Mouse (Mus musculus): ENCODE measurements around the gene Ppp2r3d. TPM values are rescaled to one million over a fixed set of nuclear protein-coding genes. Genes with fewer than 3 reads are reported as not detected.

Gene Ppp2r3d
- 100 to 1,000 TPM; 309 to 337 TPM for total RNA-seq (2023)

DNA sequence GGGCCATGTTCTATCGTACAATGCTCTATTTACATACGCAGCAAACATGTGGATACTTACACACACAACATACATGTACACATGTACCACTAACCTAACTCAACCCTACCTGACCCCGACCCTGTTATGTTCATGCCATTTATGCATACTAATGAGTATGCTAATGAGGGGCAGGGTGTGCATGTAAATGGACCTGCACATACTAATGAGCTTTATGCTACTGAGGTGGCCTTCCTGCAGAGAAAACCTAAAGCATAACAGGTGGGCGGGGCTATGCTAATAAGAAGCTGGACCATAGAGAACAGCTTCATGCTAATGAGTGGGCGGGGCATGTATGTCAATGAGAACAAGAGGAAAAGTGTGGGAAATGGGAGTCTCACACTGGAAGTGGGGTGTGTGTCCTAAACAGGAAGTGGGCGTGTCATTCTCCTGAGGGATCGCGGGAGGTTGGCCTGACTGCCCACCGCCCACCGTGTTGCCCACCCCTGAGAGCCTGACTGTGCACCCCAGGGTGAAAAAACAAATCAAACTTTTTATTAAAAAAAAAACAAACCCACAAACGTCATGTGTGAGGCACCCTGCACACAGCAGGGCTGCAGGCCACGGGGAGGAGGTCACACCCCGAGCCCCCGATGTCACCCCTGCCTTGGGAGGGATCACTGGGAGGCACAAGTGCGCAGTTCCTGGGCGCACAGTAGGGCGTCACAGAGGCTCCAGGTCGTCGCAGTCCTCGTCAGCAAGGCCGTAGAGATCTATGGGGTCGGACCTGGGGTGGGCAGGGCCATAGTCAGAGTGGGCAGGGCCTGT lies at the start of gene Ppp2r3d:
TSS of gene Ppp2r3d (minus strand) at position 803 of the 807 bp plus-strand sequence.

DNA sequence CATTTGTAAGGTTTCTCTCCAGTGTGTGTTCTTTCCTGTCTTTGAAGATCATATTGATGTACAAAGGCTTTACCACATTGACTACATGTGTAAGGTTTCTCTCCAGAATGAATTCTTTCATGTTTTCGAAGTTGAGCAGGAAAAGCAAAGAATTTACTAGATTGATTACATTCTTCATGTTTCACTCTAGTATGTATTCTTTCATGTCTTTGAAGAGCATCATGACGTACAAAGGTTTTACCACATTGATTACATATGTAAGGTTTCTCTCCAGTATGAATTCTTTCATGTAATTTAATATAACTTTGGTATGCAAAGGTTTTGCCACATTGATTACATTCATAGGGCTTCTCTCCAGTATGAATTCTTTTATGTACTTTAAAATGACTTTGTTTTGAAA lies 17.0 kb upstream of the Ppp2r3d start, which contains the start of gene Gm21836:
TSS of gene Gm21836 (minus strand) at position 101 of the 400 bp plus-strand sequence.

Other genes starting within 250 kb of the Ppp2r3d start
- gene 2010315B03Rik, start 164.2 kb downstream of the Ppp2r3d start, total RNA-seq (2023) = 10 to 100 TPM; 20.9 to 42.8 TPM
- not detected for gene Gm21836, start 16.9 kb upstream of the Ppp2r3d start, total RNA-seq (2023)

Data from B cell, adult 67 days (primary cell).